Mouse (Mus musculus) forebrain, embryonic 14.5 days (tissue): Measurements from ENCODE around the gene Tnip3. TPM values are rescaled to one million over a fixed set of nuclear protein-coding genes. Genes with fewer than 3 reads are reported as not detected.

Source experiments
- ATAC-seq: fragments of 200-750 bp; cut with Nextera tagmentation; 2 replicates; pipeline ENCODE4 v1.8.0; 2017; ENCODE audit warnings: mild to moderate bottlenecking, moderate library complexity
- DNase-seq: peaks from one replicate; pipeline ENCODE4 v3.0.0-alpha.2; 2015; ENCODE audit warnings: low spot score
- H3K27ac ChIP-seq: fragments of 300-500 bp; sonication (generic); 2 replicates; pipeline ENCODE4 v1.5.1; 2014; ENCODE audit warnings: low read depth, mild to moderate bottlenecking, control low read depth, low read length, moderate library complexity
- H3K27me3 ChIP-seq: fragments of 300-500 bp; sonication (generic); replicated peaks from 2 replicates; pipeline ENCODE4 v1.6.1; 2014; ENCODE audit warnings: low read length, control low read depth, mixed read lengths; ENCODE audit not compliant: control insufficient read depth, insufficient read depth
- H3K36me3 ChIP-seq: fragments of 300-500 bp; sonication (generic); 2 replicates; pipeline ENCODE4 v1.6.1; 2014; ENCODE audit warnings: low read length, control low read depth; ENCODE audit not compliant: control insufficient read depth, insufficient read depth
- H3K4me1 ChIP-seq: fragments of 300-500 bp; sonication (generic); 2 replicates; pipeline ENCODE4 v1.6.1; 2014; ENCODE audit warnings: antibody characterized with exemption, low read length, control low read depth; ENCODE audit not compliant: control insufficient read depth, insufficient read depth
- H3K4me2 ChIP-seq: fragments of 300-500 bp; sonication (generic); 2 replicates; pipeline ENCODE4 v1.6.1; 2014; ENCODE audit warnings: mild to moderate bottlenecking, control low read depth, low read length
- H3K4me3 ChIP-seq: fragments of 300-500 bp; sonication (generic); 2 replicates; pipeline ENCODE4 v1.5.1; 2014; ENCODE audit warnings: low read depth, low read length, control low read depth
- H3K9ac ChIP-seq: fragments of 300-500 bp; sonication (generic); 2 replicates; pipeline ENCODE4 v1.6.1; 2014; ENCODE audit warnings: mild to moderate bottlenecking, low read length, control low read depth, moderate library complexity
- H3K9me3 ChIP-seq: fragments of 300-500 bp; sonication (generic); replicated peaks from 2 replicates; pipeline ENCODE4 v1.6.1; 2016; ENCODE audit warnings: low read length, control low read depth, mixed read lengths; ENCODE audit not compliant: control insufficient read depth
- WGBS: fragments of 180-500 bp; shearing (Covaris S2); extraction: QIAGEN DNeasy Blood & Tissue Kit; methylation state at CpG from one replicate; pipeline ENCODE4 v1.1.7; 2014; 5-methylcytosine and 5-hydroxymethylcytosine counted together
- polyA plus RNA-seq: library from polyadenylated mRNA; unstranded; fragments of >200 nt; fragmentation: Nextera tagmentation; extraction: Ambion mirVana; gene quantifications from 2 replicates; pipeline ENCODE4 v1.2.1, GENCODE M21; 2014

The Tnip3 gene
- polyA plus RNA-seq, 1 experiment from 2014 or later = not detected

GRCm38 (mm10) chr6:65569741-65570140 lies 44.6 kb downstream of the Tnip3 start:
- Histone ChIP-seq H3K36me3 (no peaks in the 10 kb centered on the region), H3K9ac (no peak overlapping the region), H3K9me3 (no peaks in the 10 kb centered on the region), H3K4me3 (no peak overlapping the region), H3K4me1 (no peaks in the 10 kb centered on the region), H3K27ac (no peak overlapping the region), H3K27me3 (no peaks in the 10 kb centered on the region), H3K4me2 (no peak overlapping the region)
- 34% methylated on average over 8 of the region's 8 CpGs for WGBS
- DNase-seq (peak; percentile 80), ATAC-seq (0 out of 2 replicates have a peak, but pooled peaks have one; percentile 32)

GRCm38 (mm10) chr6:65578151-65578973 lies 53.2 kb downstream of the Tnip3 start:
- H3K4me3 ChIP-seq = no peak overlapping the region
- no peaks in the 10 kb centered on the region for H3K4me1 ChIP-seq
- H3K36me3 ChIP-seq = no peaks in the 10 kb centered on the region
- DNase-seq = no peak
- H3K9me3 ChIP-seq = no peaks in the 10 kb centered on the region
- H3K4me2 ChIP-seq = no peak overlapping the region
- no peaks in the 10 kb centered on the region for H3K27me3 ChIP-seq
- no peak overlapping the region for H3K9ac ChIP-seq
- ATAC-seq = no peak
- WGBS = 81% methylated on average over 8 of the region's 8 CpGs
- H3K27ac ChIP-seq = no peak overlapping the region

GRCm38 (mm10) chr6:65583029-65583428 lies 57.9 kb downstream of the Tnip3 start:
- Histone ChIP-seq H3K27me3 (no peaks in the 10 kb centered on the region), H3K27ac (no peak overlapping the region), H3K9ac (no peak overlapping the region), H3K4me2 (no peak overlapping the region), H3K9me3 (no peaks in the 10 kb centered on the region), H3K4me1 (peaks cover 3% of the 10 kb centered on the region), H3K36me3 (no peaks in the 10 kb centered on the region), H3K4me3 (no peak overlapping the region)
- DNase-seq (no peak), ATAC-seq (no peak)
- 89% methylated on average over 4 of the region's 4 CpGs for WGBS

GRCm38 (mm10) chr6:65584870-65585332 lies 59.8 kb downstream of the Tnip3 start:
- Histone ChIP-seq H3K27ac (0 out of 2 replicates have a peak overlapping the region, but pooled peaks have one; percentile 36), H3K9ac (no peak overlapping the region), H3K27me3 (no peaks in the 10 kb centered on the region), H3K9me3 (no peaks in the 10 kb centered on the region), H3K4me2 (no peak overlapping the region), H3K36me3 (no peaks in the 10 kb centered on the region), H3K4me3 (no peak overlapping the region), H3K4me1 (peaks cover 3% of the 10 kb centered on the region)
- WGBS = 17% methylated on average over 4 of the region's 4 CpGs
- ATAC-seq (peak; percentile 44), DNase-seq (peak; percentile 44)

GRCm38 (mm10) chr6:65585333-65586053 lies 60.4 kb downstream of the Tnip3 start:
- no peak overlapping the region for H3K4me3 ChIP-seq
- DNase-seq (no peak), ATAC-seq (no peak)
- H3K36me3 ChIP-seq = no peaks in the 10 kb centered on the region
- H3K9me3 ChIP-seq = no peaks in the 10 kb centered on the region
- no peak overlapping the region for H3K27ac ChIP-seq
- 81% methylated on average over 3 of the region's 3 CpGs for WGBS
- no peak overlapping the region for H3K9ac ChIP-seq
- peaks cover 3% of the 10 kb centered on the region for H3K4me1 ChIP-seq
- H3K27me3 ChIP-seq = no peaks in the 10 kb centered on the region
- H3K4me2 ChIP-seq = no peak overlapping the region

- no peaks in the 10 kb centered on the region for H3K27me3 ChIP-seq
- no peak for DNase-seq
- no peak overlapping the region for H3K4me3 ChIP-seq
- WGBS = 87% methylated on average over 1 of the region's 1 CpGs
- peaks cover 3% of the 10 kb centered on the region for H3K4me1 ChIP-seq
- H3K27ac ChIP-seq = no peak overlapping the region
- H3K9me3 ChIP-seq = no peaks in the 10 kb centered on the region
- H3K4me2 ChIP-seq = no peak overlapping the region
- H3K36me3 ChIP-seq = no peaks in the 10 kb centered on the region
- no peak overlapping the region for H3K9ac ChIP-seq
- no peak for ATAC-seq
Observed at GRCm38 (mm10) chr6:65588847-65589246, 63.7 kb downstream of the Tnip3 start.

- Histone ChIP-seq H3K9me3 (no peaks in the 10 kb centered on the region), H3K4me2 (no peak overlapping the region), H3K4me3 (no peak overlapping the region), H3K4me1 (peaks cover under 1% of the 10 kb centered on the region), H3K27me3 (no peaks in the 10 kb centered on the region), H3K36me3 (no peaks in the 10 kb centered on the region), H3K9ac (no peak overlapping the region), H3K27ac (no peak overlapping the region)
- WGBS = 91% methylated on average over 2 of the region's 2 CpGs
- ATAC-seq = no peak
- no peak for DNase-seq
Observed at GRCm38 (mm10) chr6:65590018-65590417, 64.9 kb downstream of the Tnip3 start.

GRCm38 (mm10) chr6:65594171-65594570 lies 69.1 kb downstream of the Tnip3 start:
- Histone ChIP-seq H3K4me3 (no peak overlapping the region), H3K4me2 (no peak overlapping the region), H3K9ac (no peak overlapping the region), H3K36me3 (no peaks in the 10 kb centered on the region), H3K4me1 (no peaks in the 10 kb centered on the region), H3K9me3 (no peaks in the 10 kb centered on the region), H3K27me3 (no peaks in the 10 kb centered on the region), H3K27ac (no peak overlapping the region)
- no peak for ATAC-seq
- whole genome bisulfite sequencing = 89% methylated on average over 3 of the region's 3 CpGs
- DNase-seq = no peak

GRCm38 (mm10) chr6:65595371-65595770 lies 70.3 kb downstream of the Tnip3 start:
- WGBS = 86% methylated on average over 1 of the region's 1 CpGs
- Histone ChIP-seq H3K4me1 (no peaks in the 10 kb centered on the region), H3K4me3 (no peak overlapping the region), H3K4me2 (no peak overlapping the region), H3K27me3 (no peaks in the 10 kb centered on the region), H3K36me3 (no peaks in the 10 kb centered on the region), H3K9me3 (no peaks in the 10 kb centered on the region), H3K27ac (no peak overlapping the region), H3K9ac (no peak overlapping the region)
- no peak for ATAC-seq
- DNase-seq = no peak
